Mouse (Mus musculus): ENCODE measurements at regions not wholly inside any gene's neighbourhood (a gene's known extent, or its start where the extent isn't known, plus 50 kb on each side); places are given as distances from the start of the nearest gene placed in this dataset.
A peak's percentile ranks its signal among the peaks of the same experiment; 100 is the strongest.

- Histone ChIP-seq H3K27me3 (ENCODE audit: control insufficient read depth, insufficient read depth, insufficient read length) (peaks cover 6% of the 10 kb centered on the region), H3K79me2 (ENCODE audit: control insufficient read depth, insufficient read depth) (no peaks in the 10 kb centered on the region), H3ac (ENCODE audit: control insufficient read depth, insufficient read length, low read depth) (no peak overlapping the region), H3K4me3 (ENCODE audit: insufficient read depth, poor library complexity, severe bottlenecking) (no peak overlapping the region), H3K36me3 (ENCODE audit: control insufficient read depth, insufficient read depth) (no peaks in the 10 kb centered on the region), H3K79me3 (ENCODE audit: low read depth) (no peaks in the 10 kb centered on the region)
- TF ChIP-seq MYOG (IDR thresholded peaks at IDR 0.05; ENCODE audit: control insufficient read depth, extremely low read depth, insufficient read length) (no peak), CTCF (IDR thresholded peaks at IDR 0.05; ENCODE audit: control insufficient read depth, insufficient read depth, insufficient read length) (no peak), CEBPB (IDR thresholded peaks at IDR 0.05; ENCODE audit: low read depth) (no peak), MAX (IDR thresholded peaks at IDR 0.05) (no peak), FOSL1 (IDR thresholded peaks at IDR 0.05; ENCODE audit: insufficient read depth, low read length, poor library complexity, severe bottlenecking) (no peak), USF1 (IDR thresholded peaks at IDR 0.05; ENCODE audit: low read depth) (no peak), MYOD1 (IDR thresholded peaks at IDR 0.05; ENCODE audit: control insufficient read depth, insufficient read length, low read depth) (no peak)
These were observed 234.7 kb upstream of the Arid2 start for GRCm38 (mm10) chr15:96052586-96052985.

DNA sequence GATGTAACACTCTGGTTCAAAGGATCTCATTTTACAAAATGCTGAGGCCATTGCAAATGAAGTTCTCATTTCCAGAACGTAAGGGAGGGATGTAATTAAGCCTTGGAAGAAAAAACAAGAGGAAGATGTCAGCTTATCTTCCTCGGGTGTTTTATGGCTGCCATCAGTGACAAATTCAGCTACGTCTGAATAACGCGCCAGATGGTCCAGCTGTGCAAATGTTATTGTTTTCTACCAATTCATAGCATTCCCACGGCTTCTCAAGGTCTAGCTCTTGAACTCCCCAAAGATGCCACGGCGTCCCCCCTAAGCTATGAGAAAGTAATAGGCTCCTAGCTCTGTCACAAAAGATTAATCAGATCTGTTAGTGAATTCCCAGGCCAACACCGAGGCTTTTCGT lies 232.0 kb upstream of the Arid2 start:
- Histone ChIP-seq H3K27me3 (ENCODE audit: control insufficient read depth, insufficient read depth, insufficient read length) (peaks cover 3% of the 10 kb centered on the region), H3K79me2 (ENCODE audit: control insufficient read depth, insufficient read depth) (no peaks in the 10 kb centered on the region), H3K4me3 (ENCODE audit: insufficient read depth, poor library complexity, severe bottlenecking) (no peak overlapping the region), H3ac (ENCODE audit: control insufficient read depth, insufficient read length, low read depth) (no peak overlapping the region), H3K79me3 (ENCODE audit: low read depth) (no peaks in the 10 kb centered on the region), H3K36me3 (ENCODE audit: control insufficient read depth, insufficient read depth) (no peaks in the 10 kb centered on the region)
- TF ChIP-seq CTCF (IDR thresholded peaks at IDR 0.05; ENCODE audit: control insufficient read depth, insufficient read depth, insufficient read length) (no peak), CEBPB (IDR thresholded peaks at IDR 0.05; ENCODE audit: low read depth) (no peak), USF1 (IDR thresholded peaks at IDR 0.05; ENCODE audit: low read depth) (no peak), FOSL1 (IDR thresholded peaks at IDR 0.05; ENCODE audit: insufficient read depth, low read length, poor library complexity, severe bottlenecking) (no peak), MYOG (IDR thresholded peaks at IDR 0.05; ENCODE audit: control insufficient read depth, extremely low read depth, insufficient read length) (no peak), MYOD1 (IDR thresholded peaks at IDR 0.05; ENCODE audit: control insufficient read depth, insufficient read length, low read depth) (no peak), MAX (IDR thresholded peaks at IDR 0.05) (no peak)

GRCm38 (mm10) chr15:96055796-96056473 lies 231.4 kb upstream of the Arid2 start:
- Histone ChIP-seq H3K4me3 (ENCODE audit: insufficient read depth, poor library complexity, severe bottlenecking) (no peak overlapping the region), H3K27me3 (ENCODE audit: control insufficient read depth, insufficient read depth, insufficient read length) (peaks cover 3% of the 10 kb centered on the region), H3K36me3 (ENCODE audit: control insufficient read depth, insufficient read depth) (no peaks in the 10 kb centered on the region), H3K79me3 (ENCODE audit: low read depth) (no peaks in the 10 kb centered on the region), H3ac (ENCODE audit: control insufficient read depth, insufficient read length, low read depth) (no peak overlapping the region), H3K79me2 (ENCODE audit: control insufficient read depth, insufficient read depth) (no peaks in the 10 kb centered on the region)
- TF ChIP-seq FOSL1 (IDR thresholded peaks at IDR 0.05; ENCODE audit: insufficient read depth, low read length, poor library complexity, severe bottlenecking) = no peak
- no peak for TF ChIP-seq MYOG (IDR thresholded peaks at IDR 0.05; ENCODE audit: control insufficient read depth, extremely low read depth, insufficient read length)
- no peak for TF ChIP-seq MAX (IDR thresholded peaks at IDR 0.05)
- no peak for TF ChIP-seq MYOD1 (IDR thresholded peaks at IDR 0.05; ENCODE audit: control insufficient read depth, insufficient read length, low read depth)
- TF ChIP-seq USF1 (IDR thresholded peaks at IDR 0.05; ENCODE audit: low read depth) = no peak
- TF ChIP-seq CTCF (IDR thresholded peaks at IDR 0.05; ENCODE audit: control insufficient read depth, insufficient read depth, insufficient read length) = no peak
- TF ChIP-seq CEBPB (IDR thresholded peaks at IDR 0.05; ENCODE audit: low read depth) = no peak

DNA sequence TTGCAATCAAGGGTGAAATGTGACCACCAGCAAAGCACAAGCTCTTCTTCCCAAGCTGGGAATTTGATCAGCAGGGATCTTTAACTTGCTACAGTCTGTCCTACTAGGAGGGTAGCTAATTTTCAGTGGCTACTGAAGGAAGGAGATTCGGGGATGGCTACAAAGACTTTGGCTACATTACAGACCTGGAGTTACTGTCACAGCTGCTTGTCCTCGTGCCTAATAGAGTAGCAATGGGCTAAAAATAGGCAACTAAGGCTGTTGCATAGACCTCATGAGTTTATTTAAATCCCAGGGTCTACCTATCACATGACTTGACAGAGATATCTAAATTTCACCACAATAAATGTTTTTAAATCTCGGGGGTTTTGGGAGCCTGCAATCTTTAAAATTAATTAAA lies 227.7 kb upstream of the Arid2 start:
- no peak overlapping the region for H3ac ChIP-seq (ENCODE audit: control insufficient read depth, insufficient read length, low read depth)
- no peaks in the 10 kb centered on the region for H3K79me2 ChIP-seq (ENCODE audit: control insufficient read depth, insufficient read depth)
- H3K27me3 ChIP-seq (ENCODE audit: control insufficient read depth, insufficient read depth, insufficient read length) = peaks cover 12% of the 10 kb centered on the region
- TF ChIP-seq FOSL1 (IDR thresholded peaks at IDR 0.05; ENCODE audit: insufficient read depth, low read length, poor library complexity, severe bottlenecking) = no peak
- TF ChIP-seq USF1 (IDR thresholded peaks at IDR 0.05; ENCODE audit: low read depth) = peak; percentile 6
- no peak overlapping the region for H3K4me3 ChIP-seq (ENCODE audit: insufficient read depth, poor library complexity, severe bottlenecking)
- no peaks in the 10 kb centered on the region for H3K36me3 ChIP-seq (ENCODE audit: control insufficient read depth, insufficient read depth)
- H3K79me3 ChIP-seq (ENCODE audit: low read depth) = no peaks in the 10 kb centered on the region

- no peaks in the 10 kb centered on the region for H3K79me2 ChIP-seq (ENCODE audit: control insufficient read depth, insufficient read depth)
- H3K4me3 ChIP-seq (ENCODE audit: insufficient read depth, poor library complexity, severe bottlenecking) = no peak overlapping the region
- TF ChIP-seq CTCF (IDR thresholded peaks at IDR 0.05; ENCODE audit: control insufficient read depth, insufficient read depth, insufficient read length) (no peak), MAX (IDR thresholded peaks at IDR 0.05) (no peak)
- peaks cover 16% of the 10 kb centered on the region for H3K27me3 ChIP-seq (ENCODE audit: control insufficient read depth, insufficient read depth, insufficient read length)
- H3K79me3 ChIP-seq (ENCODE audit: low read depth) = no peaks in the 10 kb centered on the region
- no peaks in the 10 kb centered on the region for H3K36me3 ChIP-seq (ENCODE audit: control insufficient read depth, insufficient read depth)
- H3ac ChIP-seq (ENCODE audit: control insufficient read depth, insufficient read length, low read depth) = no peak overlapping the region
These were observed 222.7 kb upstream of the Arid2 start for GRCm38 (mm10) chr15:96064499-96065217.

- peaks cover 5% of the 10 kb centered on the region for H3K27me3 ChIP-seq (ENCODE audit: control insufficient read depth, insufficient read depth, insufficient read length)
- no peak for TF ChIP-seq MAX (IDR thresholded peaks at IDR 0.05)
- no peak for TF ChIP-seq FOSL1 (IDR thresholded peaks at IDR 0.05; ENCODE audit: insufficient read depth, low read length, poor library complexity, severe bottlenecking)
- TF ChIP-seq MYOG (IDR thresholded peaks at IDR 0.05; ENCODE audit: control insufficient read depth, extremely low read depth, insufficient read length) = no peak
- TF ChIP-seq CEBPB (IDR thresholded peaks at IDR 0.05; ENCODE audit: low read depth) = no peak
- no peak for TF ChIP-seq CTCF (IDR thresholded peaks at IDR 0.05; ENCODE audit: control insufficient read depth, insufficient read depth, insufficient read length)
- no peak for TF ChIP-seq MYOD1 (IDR thresholded peaks at IDR 0.05; ENCODE audit: control insufficient read depth, insufficient read length, low read depth)
- TF ChIP-seq USF1 (IDR thresholded peaks at IDR 0.05; ENCODE audit: low read depth) = no peak
- no peaks in the 10 kb centered on the region for H3K79me3 ChIP-seq (ENCODE audit: low read depth)
- H3K79me2 ChIP-seq (ENCODE audit: control insufficient read depth, insufficient read depth) = no peaks in the 10 kb centered on the region
- no peak overlapping the region for H3K4me3 ChIP-seq (ENCODE audit: insufficient read depth, poor library complexity, severe bottlenecking)
- H3ac ChIP-seq (ENCODE audit: control insufficient read depth, insufficient read length, low read depth) = no peak overlapping the region
- no peaks in the 10 kb centered on the region for H3K36me3 ChIP-seq (ENCODE audit: control insufficient read depth, insufficient read depth)
These were observed 211.7 kb upstream of the Arid2 start for GRCm38 (mm10) chr15:96075615-96076014.

Measured in C2C12 (cell line).